Mouse (Mus musculus) spleen, postnatal 0 days (tissue): ENCODE data around the gene Gm21704. TPM values are rescaled to one million over a fixed set of nuclear protein-coding genes. Genes with fewer than 3 reads are reported as not detected.

Source experiments
- polyA plus RNA-seq: library from polyadenylated mRNA; unstranded; fragments of >200 nt; fragmentation: Nextera tagmentation; extraction: Ambion mirVana; gene quantifications from 2 replicates; pipeline ENCODE4 v1.2.1, GENCODE M21; 2015

Gm21704 gene
- not detected in 2 replicates for polyA plus RNA-seq

DNA sequence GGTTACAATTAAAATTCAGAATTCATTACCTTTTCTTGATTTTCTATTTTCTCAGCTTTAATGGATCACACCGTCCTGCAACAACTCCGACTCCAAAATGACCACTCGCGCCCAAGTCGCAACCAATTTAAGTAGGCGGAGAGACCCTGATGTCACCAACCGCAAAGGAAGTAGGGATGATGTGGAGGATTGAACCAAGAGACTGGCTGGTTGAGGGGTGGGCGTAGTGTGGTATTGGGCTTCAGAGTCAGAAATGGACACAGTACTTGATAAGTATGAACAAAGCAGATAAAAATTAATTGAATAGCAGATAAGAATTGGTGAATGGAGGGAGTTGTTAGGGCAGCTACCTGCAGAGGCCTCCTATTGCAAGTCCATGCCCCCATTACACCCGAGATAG, at the start of gene Gm21704, which contains the start of gene Gm21708:
Gene Gm21704 (minus strand): TSS at position 101 of the 400 bp plus-strand sequence.
Gene Gm21708 (minus strand): TSS at position 101 of the 400 bp plus-strand sequence.

DNA sequence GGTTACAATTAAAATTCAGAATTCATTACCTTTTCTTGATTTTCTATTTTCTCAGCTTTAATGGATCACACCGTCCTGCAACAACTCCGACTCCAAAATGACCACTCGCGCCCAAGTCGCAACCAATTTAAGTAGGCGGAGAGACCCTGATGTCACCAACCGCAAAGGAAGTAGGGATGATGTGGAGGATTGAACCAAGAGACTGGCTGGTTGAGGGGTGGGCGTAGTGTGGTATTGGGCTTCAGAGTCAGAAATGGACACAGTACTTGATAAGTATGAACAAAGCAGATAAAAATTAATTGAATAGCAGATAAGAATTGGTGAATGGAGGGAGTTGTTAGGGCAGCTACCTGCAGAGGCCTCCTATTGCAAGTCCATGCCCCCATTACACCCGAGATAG, 64.7 kb downstream of the Gm21704 start, which contains the start of gene Gm21693:
Gene Gm21693 (minus strand): TSS at position 101 of the 400 bp plus-strand sequence.

Other genes with a start within 250 kb of the Gm21704 start
- gene Gm21677, start 103.7 kb downstream of the Gm21704 start, polyA plus RNA-seq: not detected in 2 replicates
- not detected in 2 replicates for gene Gm21693, start 64.8 kb downstream of the Gm21704 start, polyA plus RNA-seq
- gene Gm21708, start within 50 bp of the Gm21704 start, polyA plus RNA-seq: not detected in 2 replicates